Mouse (Mus musculus) bone marrow, adult 2 months (tissue): ENCODE measurements around the gene Pfkfb2. TPM values are rescaled to one million over a fixed set of nuclear protein-coding genes. Genes with fewer than 3 reads are reported as not detected.

Experiments used
- H3K27ac ChIP-seq: fragments of 200-500 bp; 2 replicates; pipeline ENCODE4 v1.5.1; 2012; ENCODE audit warnings: low read depth, mild to moderate bottlenecking, control low read depth, inconsistent platforms, low read length; ENCODE audit not compliant: control insufficient read depth, poor library complexity, insufficient read depth
- H3K4me1 ChIP-seq: fragments of 200-500 bp; 2 replicates; pipeline ENCODE4 v1.6.1; 2011; ENCODE audit warnings: low read length; ENCODE audit not compliant: control insufficient read depth, insufficient read depth
- H3K4me3 ChIP-seq: fragments of 200-500 bp; replicated peaks from 2 replicates; pipeline ENCODE3; 2011; ENCODE audit warnings: mild to moderate bottlenecking, low read depth, low read length, control low read depth; ENCODE audit not compliant: control insufficient read depth
- CTCF ChIP-seq: fragments of 200-500 bp; IDR thresholded peaks from 2 replicates; pipeline ENCODE4 v1.5.1; 2011; ENCODE audit warnings: low read length, control low read depth; ENCODE audit not compliant: control insufficient read depth, insufficient read depth
- POLR2A ChIP-seq: fragments of 200-500 bp; IDR thresholded peaks from 2 replicates; pipeline ENCODE4 v1.6.1; 2011; ENCODE audit warnings: low read depth, mild to moderate bottlenecking, control low read depth, low read length, borderline replicate concordance; ENCODE audit not compliant: control insufficient read depth
- WGBS: fragments of 180-500 bp; shearing (Covaris S2); methylation state at CpG from one replicate; pipeline ENCODE4 v1.1.7; 2018; 5-methylcytosine and 5-hydroxymethylcytosine counted together
- polyA plus RNA-seq: library from polyadenylated mRNA; stranded (reverse); fragments of >200 nt; gene quantifications from 2 replicates; pipeline ENCODE4 v1.2.4, GENCODE M21; 2011; ENCODE audit warnings: low replicate concordance; ENCODE audit not compliant: missing spikeins, insufficient read depth, insufficient read length

Pfkfb2 gene
- polyA plus RNA-seq, 1 experiment, result 14.5 TPM

GRCm38 (mm10) chr1:130716218-130716512, 12.9 kb downstream of the Pfkfb2 start:
- TF ChIP-seq POLR2A, result no peak
- no peak for TF ChIP-seq CTCF
- H3K4me3 ChIP-seq, result peak overlapping the region; percentile 93
- peak overlapping the region; percentile 55 for H3K27ac ChIP-seq
- H3K4me1 ChIP-seq, result no peaks in the 10 kb centered on the region; the same call in 1 of the 2 replicates
- 0% methylated on average over 3 of the region's 3 CpGs for WGBS

GRCm38 (mm10) chr1:130715561-130716217, 13.4 kb downstream of the Pfkfb2 start, which contains the start of gene Gm29427:
Gene Gm29427 (minus strand): TSS chr1:130715799.
- peak within 1 kb of the TSS; percentile 93 for H3K4me3 ChIP-seq
- WGBS, result 1% methylated on average over 37 of the region's 38 CpGs
- peak within 1 kb of the TSS; percentile 55 for H3K27ac ChIP-seq
- peak; percentile 33; the same call in 1 of the 2 replicates for TF ChIP-seq POLR2A
- TF ChIP-seq CTCF, result no peak
- H3K4me1 ChIP-seq, result no peaks in the 10 kb centered on the region; the same call in 1 of the 2 replicates

- H3K4me3 ChIP-seq, result no peak overlapping the region
- WGBS, result 87% methylated on average over 4 of the region's 4 CpGs
Measured at GRCm38 (mm10) chr1:130714046-130714445, 15.0 kb downstream of the Pfkfb2 start.

GRCm38 (mm10) chr1:130710283-130711080, 18.6 kb downstream of the Pfkfb2 start:
- 85% methylated on average over 22 of the region's 22 CpGs for WGBS
- no peaks in the 10 kb centered on the region for H3K4me1 ChIP-seq
- TF ChIP-seq CTCF, result no peak
- TF ChIP-seq POLR2A, result no peak
- no peak overlapping the region for H3K27ac ChIP-seq
- H3K4me3 ChIP-seq, result no peak overlapping the region

More at GRCm38 (mm10) chr1:130714046-130714445, 15.0 kb downstream of the Pfkfb2 start:
- TF ChIP-seq CTCF, result no peak
- no peak for TF ChIP-seq POLR2A
- H3K4me1 ChIP-seq, result no peaks in the 10 kb centered on the region
- no peak overlapping the region for H3K27ac ChIP-seq

- H3K4me1 ChIP-seq, result no peaks in the 10 kb centered on the region
- no peak for TF ChIP-seq CTCF
- TF ChIP-seq POLR2A, result no peak
- no peak overlapping the region for H3K27ac ChIP-seq
- 91% methylated on average over 2 of the region's 2 CpGs for WGBS
- H3K4me3 ChIP-seq, result no peak overlapping the region
Measured at GRCm38 (mm10) chr1:130703613-130704012, 25.4 kb downstream of the Pfkfb2 start.

- no peaks in the 10 kb centered on the region for H3K4me1 ChIP-seq
- WGBS, result 92% methylated on average over 11 of the region's 11 CpGs
- no peak for TF ChIP-seq POLR2A
- no peak for TF ChIP-seq CTCF
- H3K4me3 ChIP-seq, result no peak overlapping the region
- no peak overlapping the region for H3K27ac ChIP-seq
Measured at GRCm38 (mm10) chr1:130701976-130702375, 27.1 kb downstream of the Pfkfb2 start.

- WGBS, result 75% methylated on average over 10 of the region's 10 CpGs
- Histone ChIP-seq H3K4me1 (no peaks in the 10 kb centered on the region), H3K27ac (no peak overlapping the region), H3K4me3 (no peak overlapping the region)
- TF ChIP-seq POLR2A (no peak), CTCF (no peak)
Measured at GRCm38 (mm10) chr1:130699937-130700633, 29.0 kb downstream of the Pfkfb2 start.

GRCm38 (mm10) chr1:130698601-130699000, 30.5 kb downstream of the Pfkfb2 start:
- no peak overlapping the region for H3K4me3 ChIP-seq
- TF ChIP-seq POLR2A (no peak), CTCF (no peak)

More at GRCm38 (mm10) chr1:130698601-130699000, 30.5 kb downstream of the Pfkfb2 start:
- 92% methylated on average over 5 of the region's 5 CpGs for WGBS
- H3K27ac ChIP-seq, result no peak overlapping the region
- no peaks in the 10 kb centered on the region for H3K4me1 ChIP-seq
